Mouse (Mus musculus): ENCODE data around the gene Bcl10. TPM values are rescaled to one million over a fixed set of nuclear protein-coding genes. Genes with fewer than 3 reads are reported as not detected.

Gene Bcl10
- polyA plus RNA-seq, 1 experiment from 2014 or later, result 54.3 TPM

DNA sequence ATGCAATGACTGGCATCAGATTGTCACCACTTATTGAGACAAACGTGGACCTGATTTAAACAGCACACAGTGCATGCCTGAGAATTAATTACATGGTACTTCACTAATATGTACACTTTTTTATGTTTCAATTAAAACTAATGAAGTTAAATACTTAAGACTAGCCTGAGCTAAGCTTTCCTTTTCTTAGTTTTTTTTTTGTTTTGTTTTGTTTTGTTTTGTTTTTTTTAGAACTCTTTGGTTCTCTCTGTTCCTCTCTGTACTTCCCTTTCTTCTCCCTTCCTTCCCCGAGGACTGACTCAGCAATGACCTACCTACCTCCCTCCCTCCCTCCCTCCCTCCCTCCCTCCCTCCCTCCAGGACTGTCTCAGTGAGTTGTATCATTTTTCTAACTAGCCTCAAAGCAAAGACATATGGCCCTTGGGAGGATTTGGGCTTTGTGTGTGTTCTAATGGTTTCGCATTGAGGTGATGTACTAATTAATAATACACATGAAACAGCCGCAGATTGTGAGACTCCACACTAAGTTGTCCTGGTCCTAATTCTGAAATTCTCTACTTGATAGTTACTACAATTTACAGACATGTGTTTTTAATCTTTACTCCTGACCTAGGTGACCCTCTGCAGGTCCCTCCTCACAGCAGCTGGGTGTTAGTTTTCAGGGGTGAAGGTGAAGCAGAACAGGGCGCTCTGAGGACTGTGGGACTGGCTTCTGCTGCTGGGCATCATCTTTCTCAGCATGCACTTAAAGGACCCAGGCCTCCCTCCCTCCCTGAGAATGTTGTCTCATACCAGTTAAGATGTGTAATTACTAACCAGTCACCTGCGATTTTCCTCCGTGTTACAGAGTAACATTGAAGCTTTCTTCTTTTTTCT lies 7.2 kb downstream of the Bcl10 start:
- DNase-seq (ENCODE audit: low spot score) (no peak), ATAC-seq (no peak)
- no peak overlapping the region for H3K4me3 ChIP-seq (ENCODE audit: low read depth, low read length)
- peaks cover 11% of the 10 kb centered on the region; the same call in 1 of the 2 replicates for H3K4me1 ChIP-seq (ENCODE audit: insufficient read depth, low read depth, low read length)
- 71% methylated on average over 7 of the region's 7 CpGs for WGBS
- no peak overlapping the region for H3K9ac ChIP-seq (replicated peaks; ENCODE audit: low read depth)
- no peak for TF ChIP-seq EP300 (IDR thresholded peaks at IDR 0.05)
- TF ChIP-seq CTCF (IDR thresholded peaks at IDR 0.05), result no peak
- H3K4me2 ChIP-seq (replicated peaks; ENCODE audit: low read depth, low read length), result no peak overlapping the region
- peaks cover 12% of the 10 kb centered on the region; the same call in 1 of the 2 replicates for H3K36me3 ChIP-seq (ENCODE audit: insufficient read depth, low read length)
- no peaks in the 10 kb centered on the region for H3K9me3 ChIP-seq (ENCODE audit: low read length)
- H3K27ac ChIP-seq (ENCODE audit: low read length), result no peak overlapping the region
- no peaks in the 10 kb centered on the region for H3K27me3 ChIP-seq (replicated peaks; ENCODE audit: insufficient read depth, low read length)

DNA sequence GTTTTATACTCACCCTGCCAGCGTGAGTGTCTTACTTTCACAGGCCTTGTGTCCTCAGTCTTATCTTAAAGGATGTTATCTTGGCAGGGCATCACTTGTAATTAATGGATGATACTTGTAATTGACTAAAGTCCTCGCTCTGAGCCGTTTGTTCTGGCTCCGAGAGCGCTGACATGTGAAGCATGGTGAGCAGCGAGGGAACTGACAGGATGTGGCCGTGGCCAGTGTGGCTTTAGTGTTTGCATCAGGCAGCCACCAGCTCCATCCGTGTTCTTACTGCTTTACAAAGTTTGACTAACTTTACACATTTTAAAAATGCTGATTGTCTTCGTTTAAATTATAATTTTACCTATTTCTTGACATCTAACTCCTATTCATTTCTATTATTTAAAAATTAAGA lies 11.2 kb downstream of the Bcl10 start:
- no peak overlapping the region for H3K27ac ChIP-seq (ENCODE audit: low read length)
- H3K9me3 ChIP-seq (ENCODE audit: low read length), result no peaks in the 10 kb centered on the region
- peaks cover 12% of the 10 kb centered on the region; the same call in 1 of the 2 replicates for H3K36me3 ChIP-seq (ENCODE audit: insufficient read depth, low read length)
- no peak for TF ChIP-seq CTCF (IDR thresholded peaks at IDR 0.05)
- TF ChIP-seq EP300 (IDR thresholded peaks at IDR 0.05), result no peak
- no peak overlapping the region for H3K9ac ChIP-seq (replicated peaks; ENCODE audit: low read depth)
- no peak overlapping the region for H3K4me3 ChIP-seq (ENCODE audit: low read depth, low read length)
- ATAC-seq, result no peak
- peaks cover 5% of the 10 kb centered on the region; the same call in 1 of the 2 replicates for H3K4me1 ChIP-seq (ENCODE audit: insufficient read depth, low read depth, low read length)
- H3K27me3 ChIP-seq (replicated peaks; ENCODE audit: insufficient read depth, low read length), result no peaks in the 10 kb centered on the region
- DNase-seq (ENCODE audit: low spot score), result no peak
- no peak overlapping the region for H3K4me2 ChIP-seq (replicated peaks; ENCODE audit: low read depth, low read length)
- WGBS, result 49% methylated on average over 9 of the region's 9 CpGs

DNA sequence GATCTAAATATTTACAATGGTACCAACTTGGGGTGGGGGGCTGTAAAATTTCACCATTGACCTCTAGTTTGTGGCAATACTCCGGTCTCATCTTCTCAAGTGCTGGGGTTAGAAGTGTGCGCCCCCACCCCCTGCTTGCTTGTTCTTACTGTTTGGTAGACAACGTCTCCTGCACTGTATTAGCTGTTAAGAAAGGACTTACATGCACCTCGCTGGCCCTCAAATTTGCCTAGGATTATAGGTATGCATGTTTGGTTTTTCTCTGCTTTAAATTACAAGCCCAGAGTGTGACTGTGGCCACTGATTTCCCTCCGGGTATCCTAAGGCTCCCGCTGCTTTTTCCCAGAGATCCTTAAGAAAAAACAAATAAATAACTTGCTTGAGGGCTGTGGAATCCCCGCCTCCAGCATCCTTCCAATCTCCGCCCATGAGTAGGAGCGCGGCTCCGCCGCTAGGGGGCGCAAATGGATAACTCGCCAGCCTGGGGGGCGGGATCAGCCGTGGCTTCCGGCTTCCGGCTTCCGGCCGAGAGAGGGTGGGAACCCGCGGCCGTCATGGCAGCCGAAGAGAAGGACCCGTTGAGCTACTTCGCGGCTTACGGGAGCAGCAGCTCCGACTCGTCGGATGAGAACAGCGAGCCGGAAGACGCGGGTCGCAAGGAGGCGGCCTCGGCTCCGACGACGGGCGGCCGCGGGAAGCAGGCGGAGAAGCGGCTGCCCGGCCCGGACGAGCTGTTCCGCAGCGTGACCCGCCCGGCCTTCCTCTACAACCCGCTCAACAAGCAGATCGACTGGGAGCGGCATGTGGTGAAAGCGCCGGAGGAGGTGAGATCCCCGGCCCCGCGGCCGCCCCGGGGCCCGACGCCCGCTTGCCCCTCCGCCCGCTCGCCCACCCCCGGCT lies 15.2 kb downstream of the Bcl10 start, which contains the start of gene 2410004B18Rik:
TSS of gene 2410004B18Rik (plus strand) at position 510 of the 900 bp plus-strand sequence.
- H3K4me1 ChIP-seq (ENCODE audit: insufficient read depth, low read depth, low read length), result peaks cover 11% of the 10 kb centered on the region; the same call in 1 of the 2 replicates
- WGBS, result under 1% methylated on average over 63 of the region's 70 CpGs
- ATAC-seq, result peak; percentile 97
- H3K9ac ChIP-seq (replicated peaks; ENCODE audit: low read depth), result peak within 1 kb of the TSS; percentile 90
- peak within 1 kb of the TSS; percentile 97 for H3K4me2 ChIP-seq (replicated peaks; ENCODE audit: low read depth, low read length)
- peak within 1 kb of the TSS; percentile 96 for H3K4me3 ChIP-seq (ENCODE audit: low read depth, low read length)
- peaks cover 5% of the 10 kb centered on the region; the same call in 1 of the 2 replicates for H3K36me3 ChIP-seq (ENCODE audit: insufficient read depth, low read length)
- DNase-seq (ENCODE audit: low spot score), result peak; percentile 96
- H3K27ac ChIP-seq (ENCODE audit: low read length), result peak within 1 kb of the TSS; percentile 79
- TF ChIP-seq CTCF (IDR thresholded peaks at IDR 0.05) (peak; percentile 95), EP300 (IDR thresholded peaks at IDR 0.05) (0 out of 2 replicates have a peak, but pooled peaks have one; percentile 26)
- no peaks in the 10 kb centered on the region for H3K9me3 ChIP-seq (ENCODE audit: low read length)
- no peaks in the 10 kb centered on the region for H3K27me3 ChIP-seq (replicated peaks; ENCODE audit: insufficient read depth, low read length)

DNA sequence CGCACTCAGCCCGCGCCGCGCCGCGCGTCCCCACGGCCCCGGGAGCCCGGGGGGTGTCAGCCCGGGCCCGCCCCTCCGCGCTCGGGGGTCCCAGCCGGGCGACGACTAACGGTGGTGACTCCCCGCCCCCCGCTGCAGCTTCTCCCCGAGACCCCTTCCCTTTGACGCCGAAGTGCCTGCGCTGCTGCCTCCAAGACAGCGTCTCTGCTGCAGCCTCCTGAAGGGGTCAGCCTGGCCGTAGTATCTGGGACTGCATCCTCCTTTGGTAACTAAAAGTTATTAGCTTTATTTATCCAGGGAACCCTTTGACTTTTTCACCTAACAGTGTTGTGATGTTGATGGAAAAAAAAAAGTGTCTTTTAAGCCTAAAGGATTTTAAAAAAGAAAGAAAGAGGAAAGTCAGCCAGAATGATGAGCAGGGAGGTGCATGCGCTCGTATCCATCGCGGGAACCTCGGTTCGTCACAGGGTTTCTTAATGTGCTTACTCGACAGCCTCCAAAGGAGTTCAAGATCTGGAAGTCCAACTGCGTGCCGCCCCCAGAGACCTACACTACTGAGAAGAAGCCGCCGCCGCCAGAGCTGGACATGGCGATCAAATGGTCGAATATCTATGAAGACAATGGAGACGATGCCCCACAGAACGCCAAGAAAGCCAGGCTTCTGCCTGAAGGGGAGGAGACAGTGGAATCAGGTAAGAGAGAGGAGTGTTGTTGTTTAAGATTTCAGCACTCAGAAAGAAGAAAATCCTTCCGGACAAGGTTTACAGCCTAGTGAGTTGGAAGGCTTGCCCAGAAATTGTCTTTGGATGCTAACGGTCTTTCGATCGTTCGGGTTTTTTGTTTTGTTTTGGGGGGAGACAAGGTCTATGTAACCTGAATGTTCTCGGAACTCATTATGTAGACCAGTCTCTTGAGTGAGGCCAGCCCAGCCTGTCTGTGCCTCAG lies 16.1 kb downstream of the Bcl10 start:
- no peak for TF ChIP-seq EP300 (IDR thresholded peaks at IDR 0.05)
- peak; percentile 32 for TF ChIP-seq CTCF (IDR thresholded peaks at IDR 0.05)
- peaks cover 7% of the 10 kb centered on the region; the same call in 1 of the 2 replicates for H3K36me3 ChIP-seq (ENCODE audit: insufficient read depth, low read length)
- H3K9me3 ChIP-seq (ENCODE audit: low read length), result no peaks in the 10 kb centered on the region
- peak overlapping the region; percentile 96 for H3K4me3 ChIP-seq (ENCODE audit: low read depth, low read length)
- H3K27me3 ChIP-seq (replicated peaks; ENCODE audit: insufficient read depth, low read length), result no peaks in the 10 kb centered on the region
- H3K9ac ChIP-seq (replicated peaks; ENCODE audit: low read depth), result peak overlapping the region; percentile 90
- H3K4me1 ChIP-seq (ENCODE audit: insufficient read depth, low read depth, low read length), result peaks cover 11% of the 10 kb centered on the region; the same call in 1 of the 2 replicates
- DNase-seq (ENCODE audit: low spot score) (peak; percentile 34), ATAC-seq (peak; percentile 18)
- H3K27ac ChIP-seq (ENCODE audit: low read length), result peak overlapping the region; percentile 79; the same call in 1 of the 2 replicates
- H3K4me2 ChIP-seq (replicated peaks; ENCODE audit: low read depth, low read length), result peak overlapping the region; percentile 97
- WGBS, result 16% methylated on average over 47 of the region's 50 CpGs

DNA sequence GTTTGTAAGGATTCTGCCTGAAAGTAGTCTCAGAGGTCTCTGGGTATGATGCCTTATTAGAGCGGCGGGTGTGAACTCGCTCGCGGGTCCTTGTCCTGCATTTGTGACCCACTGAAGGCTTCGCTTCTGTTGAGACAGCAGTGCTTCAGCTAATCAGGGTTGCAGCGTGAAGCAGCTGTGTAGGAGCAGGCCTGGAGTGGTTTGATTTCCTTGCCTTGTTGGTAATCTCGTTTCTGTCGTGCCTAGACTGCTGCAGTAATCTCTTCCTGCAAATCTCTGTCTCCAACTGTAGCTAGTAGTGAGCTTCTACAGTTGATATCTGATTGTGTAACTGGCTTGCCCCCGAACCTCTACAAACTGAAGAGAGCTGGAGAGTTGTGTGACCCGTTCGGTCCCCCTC lies 16.8 kb downstream of the Bcl10 start:
- peaks cover 11% of the 10 kb centered on the region; the same call in 1 of the 2 replicates for H3K4me1 ChIP-seq (ENCODE audit: insufficient read depth, low read depth, low read length)
- no peak overlapping the region for H3K4me3 ChIP-seq (ENCODE audit: low read depth, low read length)
- 0 out of 2 replicates have a peak overlapping the region, but pooled peaks have one; percentile 90 for H3K9ac ChIP-seq (replicated peaks; ENCODE audit: low read depth)
- no peak overlapping the region for H3K27ac ChIP-seq (ENCODE audit: low read length)
- WGBS, result 81% methylated on average over 12 of the region's 12 CpGs
- DNase-seq (ENCODE audit: low spot score) (no peak), ATAC-seq (no peak)
- TF ChIP-seq CTCF (IDR thresholded peaks at IDR 0.05) (no peak), EP300 (IDR thresholded peaks at IDR 0.05) (no peak)
- H3K4me2 ChIP-seq (replicated peaks; ENCODE audit: low read depth, low read length), result peak overlapping the region; percentile 97; the same call in 1 of the 2 replicates
- H3K27me3 ChIP-seq (replicated peaks; ENCODE audit: insufficient read depth, low read length), result no peaks in the 10 kb centered on the region
- H3K36me3 ChIP-seq (ENCODE audit: insufficient read depth, low read length), result peaks cover 4% of the 10 kb centered on the region; the same call in 1 of the 2 replicates
- H3K9me3 ChIP-seq (ENCODE audit: low read length), result no peaks in the 10 kb centered on the region

Measured in lung, postnatal 0 days (tissue).